Mouse (Mus musculus) liver, adult 2 months (tissue): Measurements from ENCODE around the gene Fam166a. TPM values are rescaled to one million over a fixed set of nuclear protein-coding genes. Genes with fewer than 3 reads are reported as not detected.

Experiments used
- DNase-seq: peaks from one replicate; pipeline ENCODE4 v3.0.0-alpha.2; 2011; ENCODE audit warnings: low read depth, low spot score; ENCODE audit errors: extremely low read depth
- H3K27ac ChIP-seq: fragments of 200-500 bp; replicated peaks from 2 replicates; pipeline ENCODE4 v1.5.1; 2012; ENCODE audit warnings: low read depth, mild to moderate bottlenecking, control low read depth, inconsistent platforms, low read length; ENCODE audit not compliant: insufficient read depth
- H3K27me3 ChIP-seq: fragments of 200-500 bp; 2 replicates; pipeline ENCODE4 v1.6.1; 2012; ENCODE audit warnings: mild to moderate bottlenecking, moderate library complexity, low read length, inconsistent platforms; ENCODE audit not compliant: control insufficient read depth, insufficient read depth
- H3K36me3 ChIP-seq: fragments of 200-500 bp; 2 replicates; pipeline ENCODE4 v1.6.1; 2012; ENCODE audit warnings: low read length, inconsistent platforms; ENCODE audit not compliant: control insufficient read depth, insufficient read depth
- H3K4me1 ChIP-seq: fragments of 200-500 bp; 2 replicates; pipeline ENCODE4 v1.6.1; 2011; ENCODE audit warnings: low read length; ENCODE audit not compliant: control insufficient read depth, insufficient read depth
- H3K4me3 ChIP-seq: fragments of 200-500 bp; 2 replicates; pipeline ENCODE4 v1.5.1; 2011; ENCODE audit warnings: low read depth, mild to moderate bottlenecking, control low read depth, low read length, moderate library complexity; ENCODE audit not compliant: insufficient read depth
- H3K79me2 ChIP-seq: fragments of 200-500 bp; 2 replicates; pipeline ENCODE4 v1.6.1; 2012; ENCODE audit warnings: inconsistent platforms, mild to moderate bottlenecking, low read length, moderate library complexity; ENCODE audit not compliant: control insufficient read depth, insufficient read depth
- H3K9ac ChIP-seq: fragments of 200-500 bp; 2 replicates; pipeline ENCODE4 v1.6.1; 2012; ENCODE audit warnings: low read depth, mild to moderate bottlenecking, control low read depth, inconsistent platforms, low read length
- CTCF ChIP-seq: fragments of 200-500 bp; IDR thresholded peaks from 2 replicates; pipeline ENCODE4 v1.5.1; 2011; ENCODE audit warnings: low read depth, low read length, control low read depth
- POLR2A ChIP-seq: fragments of 200-500 bp; IDR thresholded peaks from 2 replicates; pipeline ENCODE4 v1.6.1; 2011; ENCODE audit warnings: low read length, control low read depth; ENCODE audit not compliant: insufficient read depth; ENCODE audit errors: extremely low read depth
- WGBS: fragments of 180-500 bp; shearing (Covaris S2); methylation state at CpG from one replicate; pipeline ENCODE4 v1.1.7; 2018; 5-methylcytosine and 5-hydroxymethylcytosine counted together
- polyA plus RNA-seq: library from polyadenylated mRNA; depleted of rRNA; stranded (reverse); fragments of >200 nt; gene quantifications from 2 replicates; pipeline ENCODE4 v1.2.3, GENCODE M21; 2012
- total RNA-seq: library from RNA; depleted of rRNA; stranded (reverse); fragments of >200 nt; gene quantifications from 2 replicates; pipeline ENCODE4 v1.2.3, GENCODE M21; 2014

Fam166a gene
- total and polyA plus RNA-seq, 2 experiments, result 0.07 TPM; not detected in 1

- DNase-seq, result no peak
- WGBS, result 68% methylated on average over 6 of the region's 6 CpGs
- Histone ChIP-seq H3K4me3 (0 out of 2 replicates have a peak overlapping the region, but pooled peaks have one; percentile 6), H3K27ac (no peak overlapping the region), H3K79me2 (no peaks in the 10 kb centered on the region), H3K9ac (no peak overlapping the region), H3K27me3 (peaks cover 5% of the 10 kb centered on the region), H3K36me3 (no peaks in the 10 kb centered on the region), H3K4me1 (no peaks in the 10 kb centered on the region)
- TF ChIP-seq CTCF (no peak), POLR2A (no peak)
These were observed 35.9 kb upstream of the Fam166a start for GRCm38 (mm10) chr2:25182664-25183063.

- 83% methylated on average over 2 of the region's 2 CpGs for WGBS
- no peak overlapping the region for H3K9ac ChIP-seq
- no peak for TF ChIP-seq POLR2A
- no peak for TF ChIP-seq CTCF
- H3K36me3 ChIP-seq, result no peaks in the 10 kb centered on the region
- H3K27me3 ChIP-seq, result peaks cover 5% of the 10 kb centered on the region
- H3K27ac ChIP-seq, result no peak overlapping the region
- no peaks in the 10 kb centered on the region for H3K79me2 ChIP-seq
- no peaks in the 10 kb centered on the region for H3K4me1 ChIP-seq
- H3K4me3 ChIP-seq, result no peak overlapping the region
- no peak for DNase-seq
These were observed 35.2 kb upstream of the Fam166a start for GRCm38 (mm10) chr2:25183336-25183735.

GRCm38 (mm10) chr2:25184496-25184895, 34.0 kb upstream of the Fam166a start:
- no peaks in the 10 kb centered on the region for H3K79me2 ChIP-seq
- H3K4me1 ChIP-seq, result no peaks in the 10 kb centered on the region
- peaks cover 5% of the 10 kb centered on the region for H3K27me3 ChIP-seq
- DNase-seq, result no peak
- TF ChIP-seq CTCF (no peak), POLR2A (no peak)
- no peak overlapping the region for H3K27ac ChIP-seq
- H3K36me3 ChIP-seq, result no peaks in the 10 kb centered on the region
- no peak overlapping the region for H3K9ac ChIP-seq
- no peak overlapping the region for H3K4me3 ChIP-seq
- 94% methylated on average over 7 of the region's 7 CpGs for WGBS

GRCm38 (mm10) chr2:25185625-25186574, 32.6 kb upstream of the Fam166a start:
- H3K79me2 ChIP-seq, result no peaks in the 10 kb centered on the region
- H3K36me3 ChIP-seq, result no peaks in the 10 kb centered on the region
- H3K27me3 ChIP-seq, result peaks cover 2% of the 10 kb centered on the region
- H3K4me3 ChIP-seq, result peak overlapping the region; percentile 34; the same call in 1 of the 2 replicates
- peak overlapping the region; percentile 45 for H3K9ac ChIP-seq
- no peaks in the 10 kb centered on the region for H3K4me1 ChIP-seq
- no peak overlapping the region for H3K27ac ChIP-seq
- TF ChIP-seq CTCF (peak; percentile 41), POLR2A (no peak)
- DNase-seq, result no peak
- 7% methylated on average over 64 of the region's 64 CpGs for WGBS

GRCm38 (mm10) chr2:25186575-25186930, 32.0 kb upstream of the Fam166a start:
- H3K9ac ChIP-seq, result no peak overlapping the region
- no peaks in the 10 kb centered on the region for H3K79me2 ChIP-seq
- no peaks in the 10 kb centered on the region for H3K4me1 ChIP-seq
- no peaks in the 10 kb centered on the region for H3K36me3 ChIP-seq
- H3K27ac ChIP-seq, result no peak overlapping the region
- WGBS, result 68% methylated on average over 5 of the region's 5 CpGs
- H3K4me3 ChIP-seq, result no peak overlapping the region
- no peak for DNase-seq
- H3K27me3 ChIP-seq, result no peaks in the 10 kb centered on the region; the same call in 1 of the 2 replicates
- TF ChIP-seq CTCF (no peak), POLR2A (no peak)

- Histone ChIP-seq H3K9ac (no peak overlapping the region), H3K36me3 (no peaks in the 10 kb centered on the region), H3K27ac (no peak overlapping the region), H3K79me2 (no peaks in the 10 kb centered on the region), H3K4me3 (no peak overlapping the region), H3K4me1 (no peaks in the 10 kb centered on the region), H3K27me3 (no peaks in the 10 kb centered on the region)
- TF ChIP-seq CTCF (no peak), POLR2A (no peak)
- DNase-seq, result no peak
- 89% methylated on average over 6 of the region's 6 CpGs for WGBS
These were observed 30.7 kb upstream of the Fam166a start for GRCm38 (mm10) chr2:25187841-25188240.
